Mouse (Mus musculus) megakaryocyte, adult 5-6 weeks (primary cell): ENCODE measurements around the gene 2310033P09Rik. TPM values are rescaled to one million over a fixed set of nuclear protein-coding genes. Genes with fewer than 3 reads are reported as not detected.
"Not testable (repeated sequence)": the region's sequence is repeated elsewhere in the genome, so short reads cannot be mapped to it uniquely, and the experiment has no call there.

Experiments
- ATAC-seq: 2 replicates; pipeline ENCODE4 v1.8.0; 2016; ENCODE audit warnings: mild to moderate bottlenecking, inconsistent platforms; ENCODE audit not compliant: poor library complexity, severe bottlenecking
- total RNA-seq, 2 experiments: library from RNA; stranded (forward) in 1 of 2; stranded (reverse) in 1 of 2; fragments of 153-499, 151-499 nt in 1 of 2; fragments of 221-1000, 200-1000 nt in 1 of 2; gene quantifications; 2 replicates each; pipeline versions ENCODE4 v1.2.3 to v1.2.4; 2015 to 2017

2310033P09Rik gene
- total RNA-seq, 2 experiments from 2014 or later: 7.2 to 8.3 TPM

DNA sequence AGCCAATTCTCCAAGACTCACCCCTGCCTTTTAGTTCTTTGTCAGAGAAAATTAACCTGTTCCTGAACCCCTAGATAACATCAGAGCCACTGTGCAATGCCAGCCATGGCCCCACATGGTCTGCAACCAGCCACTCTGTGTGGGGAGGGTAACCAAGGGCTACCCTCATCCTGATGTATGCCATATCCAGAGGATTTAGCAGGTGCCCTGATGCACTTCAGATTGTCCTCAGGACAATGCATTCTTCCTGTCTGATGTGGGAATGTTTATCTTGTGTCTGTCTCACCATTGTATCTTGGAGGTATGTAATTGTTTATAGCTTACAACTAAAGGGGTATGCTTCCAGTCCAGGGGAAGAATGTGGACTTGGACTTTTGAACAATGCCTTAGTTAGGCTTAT lies 11.9 kb upstream of the 2310033P09Rik start:
- ATAC-seq: no peak

DNA sequence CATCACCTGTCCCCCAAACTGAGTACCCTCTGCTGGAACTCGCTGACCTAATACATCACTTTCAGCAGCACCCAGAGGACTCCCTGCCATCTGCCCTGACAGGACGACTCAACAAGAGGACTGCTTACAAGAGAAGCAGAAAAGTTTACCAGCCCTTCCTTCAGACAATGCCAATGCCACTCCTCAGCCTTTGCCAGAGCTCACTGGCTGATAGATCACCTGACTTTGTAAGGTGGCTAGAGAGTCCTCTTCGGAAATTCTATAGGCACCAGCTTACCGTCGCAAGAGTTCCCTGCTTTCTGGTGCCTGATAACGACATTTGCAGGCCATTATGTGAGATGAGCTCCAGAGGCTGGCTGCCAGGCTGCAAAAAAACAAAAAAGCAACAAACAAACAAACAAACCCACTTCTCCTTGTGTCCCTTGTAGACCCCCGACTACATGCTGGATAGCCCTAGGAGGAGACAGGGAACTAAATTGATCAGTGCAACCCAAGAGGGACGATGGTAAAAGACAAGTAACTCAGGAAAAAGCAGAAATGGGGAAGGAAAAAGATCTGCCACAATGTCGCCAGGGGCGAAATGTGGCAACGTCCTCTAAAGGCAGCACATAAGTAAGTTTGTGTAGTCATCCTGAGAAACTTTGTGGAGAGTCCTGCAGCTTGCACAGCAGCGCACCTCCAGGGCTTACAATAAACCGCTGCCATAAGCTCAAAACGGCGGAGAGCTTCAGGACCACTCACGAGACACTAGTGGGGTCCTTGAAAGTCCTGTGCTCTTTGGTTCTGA lies 6.7 kb upstream of the 2310033P09Rik start:
- peak; percentile 72 for ATAC-seq

DNA sequence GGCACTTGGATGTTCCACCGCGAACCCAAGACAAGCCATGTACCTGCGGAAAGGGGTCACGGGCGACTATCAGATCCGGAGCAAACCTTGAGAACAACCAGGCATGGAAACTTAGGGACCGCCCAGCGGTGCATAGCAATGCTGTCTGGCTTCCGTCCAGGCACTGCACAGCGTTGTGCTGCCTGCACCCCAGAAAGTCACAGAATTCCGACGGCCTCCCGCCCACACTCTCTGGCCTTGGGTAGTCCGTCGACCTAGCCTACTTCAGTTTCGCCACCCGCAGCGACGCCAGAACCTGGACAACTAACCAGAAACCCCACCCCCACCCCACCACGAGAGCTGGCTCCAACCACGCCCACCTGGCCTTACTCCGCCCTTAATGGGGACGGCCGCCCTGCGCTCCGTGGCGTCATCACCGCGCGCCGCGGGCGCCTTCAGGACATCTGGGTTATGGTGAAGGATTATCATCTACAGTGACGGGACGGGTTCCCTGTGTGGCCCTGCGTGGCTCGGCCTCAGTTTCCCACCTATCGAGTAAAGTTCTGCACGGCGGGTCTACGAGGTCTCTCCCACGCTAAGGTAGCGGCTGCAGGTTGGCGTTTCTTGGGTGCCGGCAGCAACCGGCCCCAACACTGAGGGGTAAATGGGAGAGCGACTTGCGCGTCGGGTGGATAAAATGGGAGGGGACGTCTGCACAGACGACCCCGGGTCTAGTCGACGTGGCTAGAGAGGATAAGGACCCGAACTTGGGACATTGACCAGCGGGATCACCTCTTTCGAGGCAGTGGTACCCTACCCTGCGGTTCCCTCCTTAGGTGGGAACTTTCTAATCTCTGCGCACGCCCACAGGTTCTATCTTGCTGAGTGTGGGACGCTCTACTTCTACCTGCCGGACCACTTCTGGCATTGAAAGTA lies 5.8 kb upstream of the 2310033P09Rik start, which contains the start of gene Mrpl55:
Mrpl55 (plus strand) TSS at position 406 of the 915 bp plus-strand sequence.
- ATAC-seq: peak; percentile 91

DNA sequence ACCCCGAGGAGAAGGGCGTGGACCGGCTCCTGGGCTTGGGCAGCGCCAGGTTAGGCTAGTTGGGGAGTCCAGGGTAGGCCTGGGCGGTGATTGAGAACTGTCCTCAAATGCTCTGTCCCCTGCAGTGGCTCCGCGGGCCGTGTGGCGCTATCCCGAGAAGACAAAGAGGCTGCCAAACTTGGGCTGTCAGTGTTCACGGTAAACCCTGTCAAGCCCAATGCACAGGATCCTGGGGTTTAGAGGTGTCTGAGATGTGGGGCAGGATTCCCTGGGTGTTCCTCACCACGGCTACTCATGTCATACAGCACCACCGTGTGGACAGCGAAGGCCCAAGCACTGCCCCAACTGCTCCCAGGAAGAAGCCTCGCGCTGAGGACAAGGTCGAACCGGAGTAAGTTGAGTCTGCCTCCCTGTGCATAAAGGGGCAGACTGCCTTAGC lies 901 bp downstream of the 2310033P09Rik start:
- peak; percentile 66 for ATAC-seq

DNA sequence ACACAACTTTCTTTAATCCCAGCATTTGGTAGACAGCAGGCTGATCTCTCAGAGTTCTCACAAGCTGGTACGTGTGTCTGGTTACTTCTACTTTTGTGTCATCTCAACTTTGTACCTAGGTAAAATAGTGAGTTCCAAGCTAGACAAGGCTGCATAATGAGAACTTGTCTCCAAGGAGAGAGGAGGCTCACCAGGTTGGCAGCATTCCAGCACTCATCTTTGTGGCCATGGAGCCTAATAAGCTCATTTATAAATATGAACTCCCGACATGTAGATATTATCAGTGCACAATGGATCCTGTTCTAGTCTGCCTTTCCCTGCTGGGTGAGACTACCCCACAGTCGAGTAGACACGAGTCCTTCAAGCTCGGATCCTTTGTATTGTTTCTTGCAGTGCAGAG lies 1.5 kb downstream of the 2310033P09Rik start:
- no peak for ATAC-seq

DNA sequence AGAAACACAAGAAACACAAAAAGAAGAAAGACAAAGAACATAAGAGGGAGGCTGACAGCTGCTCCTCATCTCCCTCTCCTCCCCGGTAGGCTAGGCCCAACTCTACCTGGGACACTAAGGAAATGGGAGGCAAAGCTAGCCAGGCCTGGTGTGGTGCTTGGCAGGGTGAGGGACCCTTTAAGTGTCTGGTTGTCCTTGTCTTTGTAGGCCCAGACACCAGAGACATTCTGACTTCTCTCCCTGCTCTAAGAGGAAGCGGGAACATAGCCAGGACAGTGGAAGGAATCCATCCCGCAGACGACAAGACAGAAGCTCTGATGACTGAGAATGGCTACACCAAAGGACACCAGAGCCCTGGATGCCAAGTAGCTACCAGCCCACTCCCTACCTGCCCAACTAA lies 1.9 kb downstream of the 2310033P09Rik start:
- ATAC-seq: no peak

DNA sequence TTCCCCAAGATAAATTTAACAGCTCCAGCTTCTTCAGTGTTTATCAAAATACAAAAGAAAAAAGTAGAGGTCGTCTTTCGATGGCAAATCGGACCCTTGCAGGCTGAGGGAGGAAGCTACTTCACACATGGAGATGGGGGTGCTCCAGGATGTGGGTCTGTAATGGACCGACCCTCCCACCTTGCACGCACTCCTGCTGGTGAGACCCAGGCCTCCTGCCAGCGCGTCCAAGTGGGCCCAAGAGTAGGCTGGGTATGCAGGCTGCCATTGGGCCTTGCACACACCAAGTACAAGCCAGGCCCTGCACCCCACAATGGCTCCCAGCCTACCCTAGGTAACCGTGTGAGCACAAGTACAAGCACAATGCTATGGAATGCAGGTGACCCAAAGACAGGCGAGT lies 3.4 kb downstream of the 2310033P09Rik start:
- not testable (repeated sequence) for ATAC-seq

DNA sequence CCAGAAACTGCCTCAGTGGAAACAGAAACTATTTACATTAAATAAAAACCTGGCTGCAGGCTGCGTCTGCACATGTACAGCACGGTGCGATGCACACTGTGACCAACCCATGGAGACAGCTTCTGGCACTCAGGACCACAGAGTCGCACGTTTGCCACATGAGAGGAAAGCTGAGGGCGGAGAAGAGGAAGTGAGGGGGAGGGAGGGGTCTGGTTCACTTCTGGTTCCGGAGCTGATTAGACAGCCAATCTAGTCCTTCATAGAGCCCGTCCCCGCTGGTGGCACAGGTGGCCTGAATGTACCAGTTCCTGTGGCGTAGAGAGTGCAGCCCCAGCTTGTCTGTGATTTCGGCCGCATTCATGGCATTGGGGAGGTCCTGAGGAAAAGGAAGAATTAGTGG lies 4.2 kb downstream of the 2310033P09Rik start:
- ATAC-seq: peak; percentile 61

DNA sequence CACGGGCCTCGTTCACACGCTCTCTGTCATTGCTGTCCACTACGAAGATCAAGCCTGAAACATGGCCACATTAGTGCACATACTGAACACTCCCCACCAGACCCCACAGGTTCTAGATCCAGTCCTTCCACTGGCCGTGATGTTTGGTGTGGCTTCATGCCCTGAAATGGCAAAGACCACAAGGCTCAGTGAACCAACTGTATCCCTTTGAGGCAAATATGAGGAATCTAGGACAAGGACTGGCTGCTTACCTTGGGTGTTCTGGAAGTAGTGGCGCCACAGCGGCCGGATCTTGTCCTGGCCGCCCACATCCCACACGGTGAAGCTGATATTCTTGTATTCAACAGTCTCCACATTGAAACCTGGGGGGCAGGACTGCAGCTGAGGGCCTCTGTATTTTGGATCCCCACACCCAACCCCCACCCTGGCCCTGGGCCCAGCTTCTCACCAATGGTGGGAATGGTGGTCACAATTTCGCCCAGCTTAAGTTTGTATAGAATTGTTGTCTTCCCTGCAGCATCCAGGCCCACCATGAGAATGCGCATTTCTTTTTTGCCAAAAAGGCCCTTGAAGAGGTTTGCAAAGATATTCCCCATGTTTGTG lies 4.9 kb downstream of the 2310033P09Rik start:
- ATAC-seq: no peak

DNA sequence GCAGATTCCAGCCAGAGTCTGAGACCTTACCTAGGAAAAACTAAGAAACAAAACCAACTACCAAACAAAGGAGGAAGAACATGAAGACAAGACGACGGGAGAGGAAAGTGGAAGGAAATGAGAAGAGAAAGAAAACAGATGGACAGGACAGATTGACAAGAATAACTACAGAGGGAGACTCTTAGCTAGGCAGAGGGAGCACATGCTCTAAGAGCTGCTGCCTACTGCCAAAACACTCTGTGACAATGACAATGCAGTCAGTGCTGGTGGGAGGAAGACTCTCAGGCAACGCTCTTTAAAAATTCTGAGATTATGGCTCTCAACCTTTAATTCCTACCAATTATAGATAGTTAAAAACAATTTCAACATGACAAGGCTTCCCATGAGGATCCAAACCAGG lies 8.8 kb downstream of the 2310033P09Rik start:
- ATAC-seq: no peak

DNA sequence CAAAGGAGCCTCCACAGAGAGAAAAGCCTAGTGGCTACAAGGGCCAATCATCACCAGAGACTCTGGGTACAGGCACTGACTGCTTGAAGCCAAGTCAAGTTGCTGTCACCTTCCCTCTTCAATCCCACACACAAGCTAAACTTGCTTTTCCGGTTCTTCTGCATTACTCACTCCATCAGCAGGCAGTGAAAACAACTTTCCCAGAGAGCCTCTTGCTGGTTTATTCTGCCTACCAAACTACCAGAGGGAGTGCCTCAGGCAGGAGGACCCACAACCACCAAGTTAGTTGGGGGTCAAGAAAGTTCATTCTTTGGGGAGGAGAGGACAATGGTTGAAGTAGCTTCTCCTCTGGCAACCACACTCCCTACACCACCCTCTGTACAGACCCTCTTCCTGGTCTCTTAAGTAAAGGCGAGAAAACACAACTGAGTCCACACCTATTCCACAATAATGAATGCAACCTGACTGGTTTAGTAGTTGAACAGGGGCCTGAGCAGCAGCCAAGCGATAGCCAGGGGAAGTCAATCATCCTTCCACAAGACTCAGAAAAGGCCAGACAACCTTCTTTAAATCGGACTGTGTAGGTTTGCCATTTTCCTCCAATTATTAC lies 10.4 kb downstream of the 2310033P09Rik start:
- ATAC-seq: no peak

DNA sequence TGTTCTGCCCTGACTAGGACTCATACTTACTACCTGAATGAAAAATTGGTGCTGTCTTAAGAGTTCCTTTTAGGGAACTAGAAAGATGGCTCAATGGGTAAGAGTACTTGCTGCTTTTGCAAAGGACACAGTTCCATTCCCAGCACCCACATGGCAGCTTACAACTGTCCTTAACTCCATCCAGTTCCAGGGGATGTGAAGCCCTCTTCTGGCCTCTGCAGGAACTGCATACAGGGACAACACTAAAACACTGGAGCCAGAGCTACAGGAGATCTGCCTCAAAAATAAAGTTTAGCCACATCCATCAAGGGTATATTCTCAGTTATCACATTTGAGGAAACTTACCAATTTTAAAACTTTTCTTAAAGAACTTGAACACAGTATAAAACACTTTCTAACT lies 10.9 kb downstream of the 2310033P09Rik start:
- ATAC-seq: no peak

DNA sequence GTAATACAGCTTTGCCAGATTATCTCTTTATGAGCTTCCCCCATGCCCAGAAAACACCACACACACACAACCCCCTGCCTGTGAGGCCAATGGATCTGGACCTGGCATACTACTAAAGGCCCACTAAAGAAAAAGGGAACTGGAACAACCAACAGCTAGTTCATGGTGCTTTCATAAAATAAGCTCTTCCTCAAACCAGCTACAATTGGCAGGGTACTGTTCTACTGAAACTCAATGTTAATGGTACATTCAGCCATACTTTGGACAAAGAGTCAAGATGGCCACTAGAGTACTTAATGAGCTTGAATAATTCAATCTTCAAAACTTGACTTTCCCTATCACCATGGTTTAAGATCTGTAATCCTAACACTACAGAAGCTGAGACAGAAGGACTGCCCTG lies 13.5 kb downstream of the 2310033P09Rik start:
- ATAC-seq: peak; percentile 65

DNA sequence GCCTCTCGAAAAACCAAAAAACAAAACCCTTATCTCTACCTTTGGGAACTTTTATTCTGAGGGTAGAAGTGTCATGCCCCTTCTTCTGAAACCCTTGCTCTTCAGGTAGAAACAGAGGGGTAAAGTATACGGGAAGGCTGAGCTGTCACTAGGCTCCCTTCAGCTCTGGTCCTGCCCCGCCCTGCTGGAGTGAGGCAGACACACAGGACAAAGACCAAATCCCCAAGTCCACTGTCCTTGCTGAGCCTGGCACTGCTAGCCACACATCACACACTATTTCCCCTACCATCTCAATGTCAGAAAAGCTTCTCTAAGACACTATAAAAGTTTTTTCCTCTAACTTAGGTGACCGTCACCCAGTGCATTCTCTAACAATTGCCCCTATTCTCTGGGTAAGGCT lies 14.2 kb downstream of the 2310033P09Rik start:
- no peak for ATAC-seq

DNA sequence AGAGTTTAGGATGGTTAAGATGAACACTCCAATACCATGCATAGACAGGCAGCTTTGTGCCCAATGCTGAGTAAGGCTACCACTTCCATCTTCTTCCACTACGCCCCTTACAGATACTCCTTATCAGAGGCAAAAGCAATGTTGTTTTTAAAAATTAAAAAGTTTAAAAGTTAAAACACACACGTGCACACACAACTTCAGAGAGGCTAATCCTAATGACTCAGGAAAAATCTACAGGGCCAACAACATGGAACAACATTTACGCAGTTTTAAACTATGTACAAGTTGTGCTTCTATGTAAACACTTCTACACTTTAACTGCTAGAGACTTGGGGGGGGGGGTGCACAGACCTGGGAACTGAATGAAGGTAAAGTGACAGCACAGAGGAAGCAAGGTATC lies 15.9 kb downstream of the 2310033P09Rik start:
- no peak for ATAC-seq

DNA sequence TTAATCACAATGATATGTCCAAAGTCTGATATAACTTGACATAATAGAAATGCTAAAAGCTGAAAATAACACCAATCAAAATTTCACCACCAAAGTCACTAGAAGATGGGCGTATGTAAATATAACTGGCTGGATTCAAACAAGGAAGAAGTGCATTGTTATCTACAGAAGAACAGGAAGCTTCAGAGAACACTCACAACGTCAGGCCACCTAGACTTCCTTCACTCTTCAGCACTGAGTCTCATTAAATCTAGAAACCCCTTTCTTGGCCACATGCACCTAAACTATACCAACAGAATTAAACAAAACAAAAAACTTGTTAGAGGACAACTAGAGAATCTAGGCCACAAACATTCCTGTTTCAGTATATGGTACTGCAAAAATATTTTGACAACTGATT lies 16.3 kb downstream of the 2310033P09Rik start:
- no peak for ATAC-seq

DNA sequence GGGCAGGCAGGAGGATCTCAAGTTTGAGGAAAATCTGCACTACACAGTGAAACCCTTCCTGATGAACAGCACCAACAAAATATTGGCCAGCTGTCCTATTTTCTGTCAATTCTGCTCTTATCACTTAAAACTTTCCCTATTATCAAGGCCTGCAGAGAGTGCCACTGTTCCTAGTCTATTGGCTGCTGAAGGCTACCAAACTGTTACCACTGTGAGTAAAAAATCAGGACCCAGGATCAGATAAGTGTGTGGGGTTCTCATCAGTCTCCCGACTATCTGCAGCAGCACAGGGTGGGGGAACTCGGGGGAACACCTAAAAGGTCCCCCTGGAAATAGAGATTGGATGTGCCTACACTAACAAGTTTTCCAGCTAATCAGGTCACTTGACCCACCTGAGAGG lies 17.0 kb downstream of the 2310033P09Rik start:
- ATAC-seq: no peak

DNA sequence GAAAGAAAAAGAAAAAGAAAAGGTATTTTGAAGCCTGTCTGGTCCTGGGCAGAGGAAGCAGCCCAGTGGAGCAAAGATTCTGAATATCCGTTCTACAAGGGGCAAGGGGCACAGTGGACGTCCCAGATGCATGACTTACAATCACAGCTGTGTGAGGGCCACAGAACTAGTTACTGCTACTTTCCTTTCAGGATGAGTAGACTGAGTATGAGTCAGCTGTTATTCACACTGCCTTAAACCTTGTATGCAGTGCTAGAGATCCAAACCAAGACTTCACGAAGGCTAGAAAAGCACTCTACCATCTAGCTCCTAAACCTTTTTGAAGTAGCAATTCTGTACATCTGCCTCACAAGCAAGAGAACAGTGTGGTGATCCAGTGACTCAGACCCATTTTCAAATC lies 18.1 kb downstream of the 2310033P09Rik start:
- ATAC-seq: no peak

DNA sequence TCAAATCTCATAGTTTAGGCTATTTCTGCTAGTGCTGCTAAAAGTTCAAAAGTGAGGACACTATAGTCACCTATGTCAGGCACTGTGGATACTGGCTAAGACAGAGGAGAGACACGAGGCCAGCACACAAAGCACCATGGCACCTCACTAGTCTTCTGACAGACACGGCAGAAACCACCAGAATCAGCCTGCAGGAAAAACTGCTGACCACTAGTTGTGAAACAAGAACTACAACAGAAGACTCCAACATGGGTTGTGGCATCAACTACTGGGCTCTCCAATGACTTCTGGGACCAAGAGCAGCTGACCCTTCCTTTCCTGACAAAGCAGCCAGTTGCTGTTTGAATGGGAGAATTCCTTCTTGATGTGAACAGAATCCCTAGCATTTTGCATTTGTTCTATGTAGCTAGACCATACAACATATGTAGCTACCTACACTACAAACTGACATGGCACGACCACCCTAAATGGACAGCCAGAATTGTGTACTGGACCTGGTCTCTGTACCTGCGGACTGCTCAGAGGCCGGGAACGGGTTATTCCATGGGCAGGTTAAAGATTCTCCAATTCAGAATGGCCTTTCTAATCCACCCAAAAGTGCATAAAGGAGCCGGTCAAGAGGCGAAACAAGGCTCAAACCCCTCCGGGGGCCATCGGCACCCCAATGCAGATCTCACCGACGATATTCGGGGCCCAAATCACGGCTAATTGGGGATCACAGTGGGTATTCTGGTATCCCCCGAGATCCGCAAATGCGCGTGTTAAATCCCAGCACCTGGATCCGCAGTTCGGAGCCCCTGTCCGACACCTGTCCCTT lies 18.9 kb downstream of the 2310033P09Rik start:
- peak; percentile 34 for ATAC-seq

DNA sequence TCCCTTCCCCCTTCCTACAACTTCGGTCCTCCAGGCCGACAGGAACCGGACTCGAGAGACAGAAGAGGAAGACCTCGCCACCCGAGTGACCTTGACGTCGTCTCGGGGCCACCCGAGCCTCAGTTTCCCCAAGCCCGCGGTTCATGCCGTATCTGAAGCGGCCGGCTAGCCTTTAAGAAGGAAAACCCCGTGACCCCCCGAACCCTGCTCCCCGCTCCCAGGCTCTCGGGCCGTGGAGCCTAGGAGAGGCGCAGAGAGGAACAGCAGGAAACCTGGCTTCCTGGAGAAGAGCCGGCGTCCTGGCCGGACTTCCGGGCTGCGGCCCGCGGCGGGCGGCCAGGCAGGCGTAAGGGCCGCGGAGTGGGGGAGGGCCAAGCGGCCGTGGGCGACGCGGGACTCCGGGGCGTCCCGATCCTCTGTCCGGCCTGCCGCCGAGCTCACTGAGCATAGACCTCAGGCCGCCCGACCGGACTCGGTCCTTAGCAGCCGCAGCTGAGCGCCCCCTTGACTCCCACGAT lies 19.5 kb downstream of the 2310033P09Rik start:
- ATAC-seq: peak; percentile 25
